Mouse (Mus musculus) heart, embryonic 10.5 days (tissue): ENCODE data around the gene Mlec. TPM values are rescaled to one million over a fixed set of nuclear protein-coding genes. Genes with fewer than 3 reads are reported as not detected.

Experiments used
- DNase-seq: peaks from one replicate; pipeline ENCODE4 v3.0.0-alpha.2; 2017; ENCODE audit warnings: low spot score
- H3K27ac ChIP-seq: fragments of 300-500 bp; sonication (generic); 2 replicates; pipeline ENCODE4 v1.5.1; 2016; ENCODE audit warnings: mild to moderate bottlenecking
- H3K27me3 ChIP-seq: fragments of 300-500 bp; sonication (generic); 2 replicates; pipeline ENCODE4 v1.6.1; 2016; ENCODE audit warnings: mild to moderate bottlenecking; ENCODE audit not compliant: poor library complexity, insufficient read depth, severe bottlenecking
- H3K36me3 ChIP-seq: fragments of 300-500 bp; sonication (generic); 2 replicates; pipeline ENCODE4 v1.6.1; 2016; ENCODE audit warnings: mild to moderate bottlenecking, moderate library complexity
- H3K4me1 ChIP-seq: fragments of 300-500 bp; sonication (generic); 2 replicates; pipeline ENCODE4 v1.6.1; 2016; ENCODE audit warnings: mild to moderate bottlenecking
- H3K4me3 ChIP-seq: fragments of 300-500 bp; sonication (generic); 2 replicates; pipeline ENCODE4 v1.5.1; 2016; ENCODE audit warnings: mild to moderate bottlenecking, moderate library complexity
- H3K9me3 ChIP-seq: fragments of 300-500 bp; sonication (generic); 2 replicates; pipeline ENCODE4 v1.6.1; 2016; ENCODE audit warnings: mild to moderate bottlenecking, moderate library complexity
- WGBS: fragments of 180-500 bp; shearing (Covaris S2); methylation state at CpG from one replicate; pipeline ENCODE4 v1.1.7; 2016; 5-methylcytosine and 5-hydroxymethylcytosine counted together
- polyA plus RNA-seq: library from polyadenylated mRNA; unstranded; fragments of >200 nt; fragmentation: Nextera tagmentation; extraction: Ambion mirVana; gene quantifications from 2 replicates; pipeline ENCODE4 v1.2.1, GENCODE M21; 2016

Gene Mlec
- polyA plus RNA-seq = 110 and 113 TPM in 2 replicates

GRCm38 (mm10) chr5:115158040-115158983 lies at the start of gene Mlec:
Mlec (minus strand) TSS chr5:115158179.
- DNase-seq = peak; percentile 99
- WGBS = under 1% methylated on average over 71 of the region's 78 CpGs
- Histone ChIP-seq H3K36me3 (peaks cover 5% of the 10 kb centered on the region; the same call in 1 of the 2 replicates), H3K4me3 (peak within 1 kb of the TSS; percentile 98), H3K9me3 (no peaks in the 10 kb centered on the region), H3K4me1 (peaks cover 62% of the 10 kb centered on the region), H3K27me3 (no peaks in the 10 kb centered on the region), H3K27ac (peak within 1 kb of the TSS; percentile 97)

GRCm38 (mm10) chr5:115207244-115207643 lies 49.3 kb upstream of the Mlec start:
- Histone ChIP-seq H3K4me3 (no peak overlapping the region), H3K36me3 (no peaks in the 10 kb centered on the region), H3K9me3 (no peaks in the 10 kb centered on the region), H3K27me3 (peaks cover 26% of the 10 kb centered on the region), H3K4me1 (peaks cover 26% of the 10 kb centered on the region), H3K27ac (no peak overlapping the region)
- no peak for DNase-seq
- WGBS = 48% methylated on average over 5 of the region's 5 CpGs

GRCm38 (mm10) chr5:115204562-115205311 lies 46.8 kb upstream of the Mlec start:
- Histone ChIP-seq H3K27me3 (peaks cover 26% of the 10 kb centered on the region), H3K4me3 (peak overlapping the region; percentile 59), H3K4me1 (peaks cover 20% of the 10 kb centered on the region), H3K36me3 (no peaks in the 10 kb centered on the region), H3K9me3 (no peaks in the 10 kb centered on the region), H3K27ac (peak overlapping the region; percentile 77)
- DNase-seq = no peak
- 4% methylated on average over 31 of the region's 31 CpGs for WGBS

- Histone ChIP-seq H3K4me3 (peak overlapping the region; percentile 59), H3K4me1 (peaks cover 20% of the 10 kb centered on the region), H3K27me3 (peaks cover 26% of the 10 kb centered on the region), H3K9me3 (no peaks in the 10 kb centered on the region), H3K36me3 (no peaks in the 10 kb centered on the region), H3K27ac (peak overlapping the region; percentile 77; the same call in 1 of the 2 replicates)
- DNase-seq = no peak
- WGBS = 14% methylated on average over 23 of the region's 23 CpGs
These were observed 46.0 kb upstream of the Mlec start for GRCm38 (mm10) chr5:115203735-115204561.

GRCm38 (mm10) chr5:115194626-115195221 lies 36.7 kb upstream of the Mlec start:
- Histone ChIP-seq H3K4me3 (peak overlapping the region; percentile 76), H3K36me3 (no peaks in the 10 kb centered on the region), H3K4me1 (peaks cover 28% of the 10 kb centered on the region), H3K9me3 (no peaks in the 10 kb centered on the region), H3K27ac (no peak overlapping the region), H3K27me3 (peaks cover 76% of the 10 kb centered on the region)
- DNase-seq = no peak
- WGBS = 5% methylated on average over 12 of the region's 12 CpGs

GRCm38 (mm10) chr5:115193669-115194625 lies 36.0 kb upstream of the Mlec start, which contains the start of gene Cabp1:
Cabp1 (minus strand) TSS chr5:115194381.
- peak within 1 kb of the TSS; percentile 60; the same call in 1 of the 2 replicates for H3K27ac ChIP-seq
- no peak for DNase-seq
- no peaks in the 10 kb centered on the region for H3K9me3 ChIP-seq
- peak within 1 kb of the TSS; percentile 76 for H3K4me3 ChIP-seq
- H3K36me3 ChIP-seq = no peaks in the 10 kb centered on the region
- peaks cover 83% of the 10 kb centered on the region for H3K27me3 ChIP-seq
- WGBS = 1% methylated on average over 116 of the region's 116 CpGs
- H3K4me1 ChIP-seq = peaks cover 28% of the 10 kb centered on the region

GRCm38 (mm10) chr5:115193226-115193625 lies 35.2 kb upstream of the Mlec start:
- no peak overlapping the region for H3K27ac ChIP-seq
- H3K36me3 ChIP-seq = no peaks in the 10 kb centered on the region
- H3K9me3 ChIP-seq = no peaks in the 10 kb centered on the region
- H3K4me3 ChIP-seq = peak overlapping the region; percentile 76
- peaks cover 28% of the 10 kb centered on the region for H3K4me1 ChIP-seq
- no peak for DNase-seq
- H3K27me3 ChIP-seq = peaks cover 86% of the 10 kb centered on the region
- WGBS = 1% methylated on average over 34 of the region's 34 CpGs

- DNase-seq = no peak
- peaks cover 86% of the 10 kb centered on the region for H3K27me3 ChIP-seq
- H3K4me1 ChIP-seq = peaks cover 28% of the 10 kb centered on the region
These were observed 34.8 kb upstream of the Mlec start for GRCm38 (mm10) chr5:115192828-115193195.

GRCm38 (mm10) chr5:115191880-115192827 lies 34.2 kb upstream of the Mlec start:
- Histone ChIP-seq H3K4me1 (peaks cover 34% of the 10 kb centered on the region), H3K9me3 (no peaks in the 10 kb centered on the region), H3K27ac (no peak overlapping the region), H3K4me3 (peak overlapping the region; percentile 12), H3K36me3 (no peaks in the 10 kb centered on the region), H3K27me3 (peaks cover 88% of the 10 kb centered on the region)
- WGBS = 12% methylated on average over 29 of the region's 29 CpGs
- no peak for DNase-seq

More at GRCm38 (mm10) chr5:115192828-115193195, 34.8 kb upstream of the Mlec start:
- peak overlapping the region; percentile 76 for H3K4me3 ChIP-seq
- no peak overlapping the region for H3K27ac ChIP-seq
- 15% methylated on average over 7 of the region's 7 CpGs for WGBS
- H3K36me3 ChIP-seq = no peaks in the 10 kb centered on the region
- H3K9me3 ChIP-seq = no peaks in the 10 kb centered on the region

GRCm38 (mm10) chr5:115190081-115190480 lies 32.1 kb upstream of the Mlec start:
- H3K4me1 ChIP-seq = peaks cover 46% of the 10 kb centered on the region
- no peaks in the 10 kb centered on the region for H3K36me3 ChIP-seq
- no peak for DNase-seq
- no peaks in the 10 kb centered on the region for H3K9me3 ChIP-seq
- peaks cover 85% of the 10 kb centered on the region for H3K27me3 ChIP-seq
- 78% methylated on average over 12 of the region's 12 CpGs for WGBS
- H3K27ac ChIP-seq = no peak overlapping the region
- no peak overlapping the region for H3K4me3 ChIP-seq
